Mouse (Mus musculus) lung, postnatal 0 days (tissue): ENCODE data around the gene Kcna10. TPM values are rescaled to one million over a fixed set of nuclear protein-coding genes. Genes with fewer than 3 reads are reported as not detected.

ENCODE experiments used
- ATAC-seq: fragments of 200-750 bp; cut with Nextera tagmentation; 2 replicates; pipeline ENCODE4 v1.8.0; 2017; ENCODE audit warnings: moderate library complexity
- DNase-seq: peaks from one replicate; pipeline ENCODE4 v3.0.0-alpha.2; 2016; ENCODE audit warnings: low spot score
- H3K27ac ChIP-seq: fragments of 300-500 bp; sonication (generic); 2 replicates; pipeline ENCODE4 v1.5.1; 2014; ENCODE audit warnings: antibody characterized with exemption, mild to moderate bottlenecking, low read length, mixed read lengths
- H3K27me3 ChIP-seq: fragments of 300-500 bp; sonication (generic); replicated peaks from 2 replicates; pipeline ENCODE4 v1.6.1; 2014; ENCODE audit warnings: low read length, mixed read lengths; ENCODE audit not compliant: insufficient read depth
- H3K36me3 ChIP-seq: fragments of 300-500 bp; sonication (generic); 2 replicates; pipeline ENCODE4 v1.6.1; 2014; ENCODE audit warnings: low read length, mixed read lengths; ENCODE audit not compliant: insufficient read depth
- H3K4me1 ChIP-seq: fragments of 300-500 bp; sonication (generic); 2 replicates; pipeline ENCODE4 v1.6.1; 2014; ENCODE audit warnings: antibody characterized with exemption, low read depth, low read length, mixed read lengths; ENCODE audit not compliant: insufficient read depth
- H3K4me2 ChIP-seq: fragments of 300-500 bp; sonication (generic); replicated peaks from 2 replicates; pipeline ENCODE4 v1.6.1; 2014; ENCODE audit warnings: low read depth, mild to moderate bottlenecking, low read length, moderate library complexity, mixed read lengths
- H3K4me3 ChIP-seq: fragments of 300-500 bp; sonication (generic); 2 replicates; pipeline ENCODE4 v1.5.1; 2014; ENCODE audit warnings: low read depth, low read length
- H3K9ac ChIP-seq: fragments of 300-500 bp; sonication (generic); replicated peaks from 2 replicates; pipeline ENCODE4 v1.6.1; 2014; ENCODE audit warnings: low read depth, mild to moderate bottlenecking
- H3K9me3 ChIP-seq: fragments of 300-500 bp; sonication (generic); 2 replicates; pipeline ENCODE4 v1.6.1; 2016; ENCODE audit warnings: low read length, mixed read lengths
- CTCF ChIP-seq: IDR thresholded peaks from 2 replicates; pipeline ENCODE4 v1.5.1; 2016; ENCODE audit warnings: antibody characterized with exemption, mild to moderate bottlenecking
- EP300 ChIP-seq: IDR thresholded peaks from 2 replicates; pipeline ENCODE4 v1.6.1; 2016; ENCODE audit warnings: antibody characterized with exemption, mild to moderate bottlenecking, control low read depth
- WGBS: fragments of 180-500 bp; shearing (Covaris S2); extraction: QIAGEN DNeasy Blood & Tissue Kit; methylation state at CpG from one replicate; pipeline ENCODE4 v1.1.7; 2014; 5-methylcytosine and 5-hydroxymethylcytosine counted together
- polyA plus RNA-seq: library from polyadenylated mRNA; unstranded; fragments of >200 nt; fragmentation: Nextera tagmentation; extraction: Ambion mirVana; gene quantifications from 2 replicates; pipeline ENCODE4 v1.2.1, GENCODE M21; 2015

Kcna10 gene
- polyA plus RNA-seq, 1 experiment from 2014 or later, result not detected

DNA sequence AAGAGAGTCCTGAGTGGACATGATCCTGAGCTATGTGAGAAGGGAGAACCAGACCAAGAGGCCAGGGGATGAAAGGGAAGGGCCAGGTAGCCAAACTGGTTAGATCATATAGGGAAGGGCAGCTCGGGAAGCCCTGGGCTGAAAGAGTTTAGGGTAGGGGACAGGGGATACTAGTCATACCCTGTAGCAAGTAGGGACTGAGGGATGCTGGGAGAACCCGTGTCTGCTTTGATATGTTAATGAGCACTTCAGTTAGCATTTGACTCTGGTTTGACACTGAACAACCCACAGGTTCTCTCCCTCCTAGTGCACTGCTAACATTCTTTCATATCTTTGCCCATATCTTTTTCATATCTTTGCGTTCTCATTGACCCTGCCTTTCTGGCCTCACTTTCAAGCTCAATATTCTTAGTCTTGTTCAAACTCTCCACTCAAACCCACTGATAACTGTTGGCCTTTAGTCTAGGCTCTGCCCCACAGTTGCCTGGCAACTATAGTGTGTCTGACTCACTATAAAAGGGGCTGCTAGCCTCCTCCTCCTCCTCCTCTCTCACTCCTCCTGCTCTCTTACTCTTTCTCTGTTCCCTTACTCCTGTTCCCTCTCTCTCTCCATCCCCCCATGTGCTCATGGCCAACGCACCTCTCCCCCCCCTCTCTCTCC is 23.8 kb downstream of the Kcna10 start:
- H3K36me3 ChIP-seq, result no peaks in the 10 kb centered on the region
- H3K27me3 ChIP-seq, result no peaks in the 10 kb centered on the region
- H3K4me3 ChIP-seq, result no peak overlapping the region
- TF ChIP-seq CTCF, result no peak
- no peak for TF ChIP-seq EP300
- no peak overlapping the region for H3K27ac ChIP-seq
- no peak overlapping the region for H3K9ac ChIP-seq
- no peaks in the 10 kb centered on the region for H3K4me1 ChIP-seq
- no peak overlapping the region for H3K4me2 ChIP-seq
- ATAC-seq (no peak), DNase-seq (no peak)
- WGBS, result 37% methylated on average over 4 of the region's 4 CpGs
- H3K9me3 ChIP-seq, result no peaks in the 10 kb centered on the region

DNA sequence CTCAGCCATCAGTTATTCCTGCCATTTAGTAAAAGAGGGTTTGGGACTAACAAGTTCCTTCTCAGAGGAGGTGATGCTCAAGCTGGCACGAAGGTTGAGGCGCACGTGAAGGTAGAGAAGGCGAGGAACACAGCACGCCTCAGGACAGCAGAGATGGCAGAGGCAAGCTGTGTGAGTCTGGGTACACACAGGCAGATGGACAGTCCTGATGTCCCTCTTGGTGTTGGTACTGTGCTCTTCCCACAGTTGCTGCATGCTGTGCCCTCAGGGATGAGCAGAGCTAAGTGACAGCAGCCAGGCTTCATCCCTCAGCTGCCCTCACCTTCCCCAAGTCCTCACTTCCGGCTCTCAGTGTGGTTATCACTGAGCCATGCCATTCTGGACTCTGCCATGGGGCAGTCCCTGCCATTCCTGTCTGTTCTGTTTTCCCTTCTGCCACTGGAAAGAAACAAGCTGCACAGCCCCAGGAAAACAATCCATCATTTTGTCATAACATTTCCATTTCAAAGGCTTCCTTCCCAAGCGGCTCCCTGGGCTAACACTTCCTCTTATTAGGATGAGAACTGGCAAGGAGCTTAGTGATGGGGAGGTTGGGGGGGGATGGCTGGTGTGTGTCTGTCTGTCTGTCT is 24.9 kb downstream of the Kcna10 start:
- H3K36me3 ChIP-seq, result no peaks in the 10 kb centered on the region
- no peaks in the 10 kb centered on the region for H3K4me1 ChIP-seq
- no peaks in the 10 kb centered on the region for H3K9me3 ChIP-seq
- TF ChIP-seq EP300 (no peak), CTCF (no peak)
- H3K4me2 ChIP-seq, result no peak overlapping the region
- H3K9ac ChIP-seq, result no peak overlapping the region
- DNase-seq, result no peak
- H3K27ac ChIP-seq, result no peak overlapping the region
- H3K27me3 ChIP-seq, result no peaks in the 10 kb centered on the region
- no peak overlapping the region for H3K4me3 ChIP-seq
- ATAC-seq, result peak; percentile 25; the same call in 1 of the 2 replicates
- WGBS, result 55% methylated on average over 7 of the region's 7 CpGs

DNA sequence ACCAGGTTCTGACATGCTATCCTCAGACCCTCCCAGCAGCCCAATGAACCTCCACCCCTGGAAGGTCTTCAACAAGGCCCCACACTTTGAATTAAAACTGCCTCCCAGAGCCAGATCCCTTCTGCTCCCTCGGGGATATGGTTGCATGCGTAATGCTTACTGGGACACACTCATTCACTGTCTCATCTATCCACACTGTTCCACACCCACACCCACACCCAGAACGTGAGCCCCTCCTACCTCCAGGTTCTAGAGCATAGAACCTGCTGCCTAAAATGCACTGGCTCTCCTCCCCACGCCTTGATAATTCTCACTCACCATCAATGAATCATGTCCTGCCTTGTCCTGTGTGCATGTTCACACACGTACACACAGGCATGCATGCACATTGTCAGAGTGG is 31.8 kb downstream of the Kcna10 start:
- ATAC-seq (no peak), DNase-seq (no peak)
- 76% methylated on average over 5 of the region's 5 CpGs for WGBS
- no peaks in the 10 kb centered on the region for H3K9me3 ChIP-seq
- H3K27me3 ChIP-seq, result no peaks in the 10 kb centered on the region
- H3K9ac ChIP-seq, result no peak overlapping the region
- H3K4me3 ChIP-seq, result no peak overlapping the region
- no peaks in the 10 kb centered on the region for H3K36me3 ChIP-seq
- TF ChIP-seq EP300 (no peak), CTCF (no peak)
- H3K4me2 ChIP-seq, result no peak overlapping the region
- no peak overlapping the region for H3K27ac ChIP-seq
- H3K4me1 ChIP-seq, result no peaks in the 10 kb centered on the region

DNA sequence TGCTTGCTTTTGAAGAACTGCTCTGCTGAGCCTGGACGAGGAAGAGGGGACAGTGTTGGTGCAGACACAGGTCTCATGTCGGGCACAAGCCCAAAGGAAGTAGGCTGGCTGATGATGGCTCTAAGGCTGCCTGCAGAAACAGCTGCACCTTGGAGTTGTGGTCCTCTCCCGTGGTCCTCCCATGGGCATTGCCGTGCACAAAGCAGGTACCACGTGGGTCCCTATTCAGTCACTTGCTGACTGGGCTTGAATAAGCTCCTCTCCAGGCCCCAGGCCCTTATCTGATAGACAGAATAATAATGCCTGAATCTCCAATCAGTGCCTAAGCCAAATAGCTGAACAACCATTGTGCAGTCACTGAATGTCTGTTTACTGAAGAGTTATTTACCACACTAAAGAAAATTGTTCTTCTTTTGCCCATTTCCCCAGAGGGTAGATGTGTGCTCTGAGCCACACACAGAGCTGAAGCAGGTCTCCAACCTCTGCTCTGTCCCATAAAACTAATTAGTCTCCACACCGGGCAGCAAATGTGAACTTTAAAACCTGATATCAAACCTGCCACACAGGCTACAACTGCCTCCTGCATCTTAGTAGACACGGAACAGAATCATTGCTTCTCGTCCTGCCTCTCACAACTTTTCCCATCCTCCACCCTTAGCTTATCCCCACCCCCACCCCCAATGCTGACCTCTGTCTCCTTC is 33.7 kb downstream of the Kcna10 start:
- Histone ChIP-seq H3K27me3 (no peaks in the 10 kb centered on the region), H3K4me2 (no peak overlapping the region), H3K36me3 (no peaks in the 10 kb centered on the region), H3K9me3 (no peaks in the 10 kb centered on the region), H3K9ac (no peak overlapping the region), H3K27ac (no peak overlapping the region), H3K4me3 (no peak overlapping the region), H3K4me1 (no peaks in the 10 kb centered on the region)
- no peak for DNase-seq
- 73% methylated on average over 8 of the region's 8 CpGs for WGBS
- TF ChIP-seq EP300, result no peak
- TF ChIP-seq CTCF, result no peak
- no peak for ATAC-seq

DNA sequence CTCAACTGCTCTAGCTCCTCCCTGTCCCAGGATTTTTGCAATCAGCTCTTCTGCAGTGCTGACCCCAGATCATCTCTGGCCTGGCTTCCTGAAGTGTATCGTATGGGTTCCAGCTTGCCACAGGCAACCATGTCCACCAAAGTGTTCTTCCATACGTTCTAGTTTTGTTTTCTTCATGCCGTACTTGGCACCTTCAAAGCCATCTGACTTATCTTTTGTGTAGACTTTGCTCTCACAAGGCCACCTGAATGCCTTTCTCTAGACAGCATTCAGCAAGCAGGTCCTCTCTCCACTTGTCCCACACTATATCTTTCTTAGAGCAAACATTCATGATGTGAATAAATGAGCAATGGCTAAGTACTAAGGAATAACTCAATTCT is 34.2 kb downstream of the Kcna10 start:
- H3K4me1 ChIP-seq, result no peaks in the 10 kb centered on the region
- TF ChIP-seq CTCF (no peak), EP300 (no peak)
- WGBS, result 70% methylated on average over 3 of the region's 3 CpGs
- H3K27ac ChIP-seq, result no peak overlapping the region
- no peak overlapping the region for H3K4me3 ChIP-seq
- DNase-seq (no peak), ATAC-seq (no peak)
- H3K36me3 ChIP-seq, result no peaks in the 10 kb centered on the region
- no peak overlapping the region for H3K9ac ChIP-seq
- no peaks in the 10 kb centered on the region for H3K27me3 ChIP-seq
- no peak overlapping the region for H3K4me2 ChIP-seq
- no peaks in the 10 kb centered on the region for H3K9me3 ChIP-seq

DNA sequence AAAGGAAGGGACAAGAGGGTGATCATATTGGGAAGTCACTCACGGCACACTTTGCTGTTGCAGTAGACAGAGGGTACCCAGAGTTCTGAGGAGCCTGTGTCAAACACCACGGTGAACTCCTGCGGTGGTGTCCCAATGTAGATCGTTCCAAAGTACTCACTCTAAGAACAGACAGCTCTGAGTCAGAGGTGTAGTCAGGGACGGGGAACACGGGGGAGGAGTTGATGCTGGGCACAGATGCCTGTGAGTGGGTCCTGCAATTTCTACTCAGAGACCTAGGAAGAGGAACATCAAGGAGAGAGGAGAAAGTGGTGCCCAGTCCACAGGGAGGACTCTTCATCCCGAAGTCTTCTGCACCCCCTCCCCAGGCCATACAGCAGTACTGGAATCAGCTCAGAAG is 35.7 kb downstream of the Kcna10 start:
- whole genome bisulfite sequencing, result 88% methylated on average over 7 of the region's 7 CpGs
- Histone ChIP-seq H3K4me2 (no peak overlapping the region), H3K27ac (no peak overlapping the region), H3K4me3 (no peak overlapping the region), H3K36me3 (no peaks in the 10 kb centered on the region), H3K4me1 (no peaks in the 10 kb centered on the region), H3K9ac (no peak overlapping the region), H3K27me3 (no peaks in the 10 kb centered on the region), H3K9me3 (no peaks in the 10 kb centered on the region)
- TF ChIP-seq EP300 (no peak), CTCF (no peak)
- no peak for DNase-seq
- no peak for ATAC-seq
